Mouse (Mus musculus) bone marrow, adult 2 months (tissue): ENCODE measurements around the gene Slc25a26. TPM values are rescaled to one million over a fixed set of nuclear protein-coding genes. Genes with fewer than 3 reads are reported as not detected.

Source experiments
- H3K27ac ChIP-seq: fragments of 200-500 bp; 2 replicates; pipeline ENCODE4 v1.5.1; 2012; ENCODE audit warnings: low read depth, mild to moderate bottlenecking, control low read depth, inconsistent platforms, low read length; ENCODE audit not compliant: control insufficient read depth, poor library complexity, insufficient read depth
- H3K4me1 ChIP-seq: fragments of 200-500 bp; 2 replicates; pipeline ENCODE4 v1.6.1; 2011; ENCODE audit warnings: low read length; ENCODE audit not compliant: control insufficient read depth, insufficient read depth
- H3K4me3 ChIP-seq: fragments of 200-500 bp; replicated peaks from 2 replicates; pipeline ENCODE3; 2011; ENCODE audit warnings: mild to moderate bottlenecking, low read depth, low read length, control low read depth; ENCODE audit not compliant: control insufficient read depth
- CTCF ChIP-seq: fragments of 200-500 bp; IDR thresholded peaks from 2 replicates; pipeline ENCODE4 v1.5.1; 2011; ENCODE audit warnings: low read length, control low read depth; ENCODE audit not compliant: control insufficient read depth, insufficient read depth
- POLR2A ChIP-seq: fragments of 200-500 bp; IDR thresholded peaks from 2 replicates; pipeline ENCODE4 v1.6.1; 2011; ENCODE audit warnings: low read depth, mild to moderate bottlenecking, control low read depth, low read length, borderline replicate concordance; ENCODE audit not compliant: control insufficient read depth
- WGBS: fragments of 180-500 bp; shearing (Covaris S2); methylation state at CpG from one replicate; pipeline ENCODE4 v1.1.7; 2018; 5-methylcytosine and 5-hydroxymethylcytosine counted together
- polyA plus RNA-seq: library from polyadenylated mRNA; stranded (reverse); fragments of >200 nt; gene quantifications from 2 replicates; pipeline ENCODE4 v1.2.4, GENCODE M21; 2011; ENCODE audit warnings: low replicate concordance; ENCODE audit not compliant: missing spikeins, insufficient read depth, insufficient read length

Gene Slc25a26
- 1.4 and 3.0 TPM in 2 replicates for polyA plus RNA-seq

DNA sequence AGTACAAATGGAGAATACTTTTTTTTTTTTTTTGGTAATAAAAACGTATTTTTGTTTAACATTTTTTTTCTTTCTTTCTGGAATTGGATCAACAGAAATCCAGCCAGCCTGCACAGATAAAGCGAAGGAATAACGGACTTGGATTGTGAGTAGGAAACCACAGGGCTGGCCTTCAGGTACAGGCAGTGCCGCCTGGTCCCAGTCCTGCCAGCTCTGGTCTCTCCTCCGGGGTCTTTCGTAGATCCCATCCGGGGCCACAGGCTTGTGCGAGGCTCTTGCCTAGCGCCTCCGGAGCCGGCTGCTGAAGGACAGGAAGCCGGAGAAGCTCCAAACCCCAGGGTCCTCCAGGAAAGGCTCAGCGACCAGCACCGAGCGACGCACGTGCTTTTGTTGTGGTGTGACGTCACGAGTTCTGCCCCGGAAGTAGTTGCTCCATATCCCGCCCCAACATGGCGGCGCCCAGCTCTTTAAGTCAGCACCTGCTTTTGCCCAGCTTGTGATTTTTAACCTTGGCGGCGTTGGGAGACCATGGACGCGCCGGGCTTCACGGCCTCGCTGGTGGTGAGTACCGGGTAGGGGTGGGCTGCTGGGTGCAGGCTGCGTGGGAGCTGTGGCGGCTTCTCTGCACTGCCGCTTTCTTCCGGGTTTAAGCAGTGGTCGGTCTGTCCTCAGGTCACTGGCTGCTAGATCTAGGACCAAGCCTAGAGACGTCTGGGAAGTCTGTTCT, at the start of gene Slc25a26:
Slc25a26 (plus strand) TSS at position 435 of the 727 bp plus-strand sequence.
- under 1% methylated on average over 37 of the region's 37 CpGs for WGBS
- H3K27ac ChIP-seq, result no peak within 1 kb of the TSS
- peak within 1 kb of the TSS; percentile 88 for H3K4me3 ChIP-seq
- TF ChIP-seq CTCF (no peak), POLR2A (peak; percentile 36; the same call in 1 of the 2 replicates)
- H3K4me1 ChIP-seq, result no peaks in the 10 kb centered on the region

DNA sequence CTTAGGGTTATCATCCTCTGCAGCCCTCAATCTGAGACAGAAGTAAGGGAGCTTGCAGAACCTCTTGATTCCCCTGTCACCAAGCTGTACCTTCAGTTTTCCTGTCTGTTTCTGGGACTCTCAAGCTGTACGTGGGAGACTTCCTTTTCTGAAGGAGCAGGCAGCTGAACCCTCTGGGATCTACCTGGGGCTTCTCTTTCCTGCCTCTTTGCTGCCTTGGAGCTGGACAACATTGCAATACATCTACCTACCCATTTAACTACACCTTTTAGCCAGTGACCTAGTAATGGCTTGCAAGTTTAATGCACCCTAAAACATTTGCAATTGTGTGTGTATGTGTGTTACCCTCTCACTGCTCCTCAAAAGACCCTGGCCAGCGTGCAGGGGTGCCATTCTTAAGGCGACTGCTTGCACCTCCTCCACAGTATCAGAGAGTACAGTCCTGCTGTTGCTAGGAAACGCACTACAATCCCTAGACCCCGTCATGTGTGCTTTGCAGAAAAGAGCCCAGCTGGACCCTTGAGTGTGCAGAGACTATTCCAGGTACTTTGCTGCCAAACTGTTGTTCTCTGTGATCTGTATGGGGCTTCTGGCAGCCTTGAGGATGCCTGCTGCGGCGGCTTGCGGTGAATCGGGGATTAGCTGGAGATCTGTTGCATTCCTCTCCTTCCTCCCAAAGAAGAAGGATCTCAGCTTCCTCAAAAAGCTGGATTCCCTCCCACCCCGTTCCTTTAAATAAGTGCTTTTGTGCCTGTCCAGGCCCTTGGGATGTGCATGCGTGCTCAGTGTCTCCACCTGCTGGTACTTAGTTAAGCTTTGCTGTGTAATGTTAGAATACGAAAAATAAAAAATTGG, 35.9 kb upstream of the Slc25a26 start:
- Histone ChIP-seq H3K4me3 (no peak overlapping the region), H3K4me1 (no peaks in the 10 kb centered on the region), H3K27ac (no peak overlapping the region)
- whole genome bisulfite sequencing, result 27% methylated on average over 12 of the region's 12 CpGs
- peak; percentile 27; the same call in 1 of the 2 replicates for TF ChIP-seq CTCF
- no peak for TF ChIP-seq POLR2A

DNA sequence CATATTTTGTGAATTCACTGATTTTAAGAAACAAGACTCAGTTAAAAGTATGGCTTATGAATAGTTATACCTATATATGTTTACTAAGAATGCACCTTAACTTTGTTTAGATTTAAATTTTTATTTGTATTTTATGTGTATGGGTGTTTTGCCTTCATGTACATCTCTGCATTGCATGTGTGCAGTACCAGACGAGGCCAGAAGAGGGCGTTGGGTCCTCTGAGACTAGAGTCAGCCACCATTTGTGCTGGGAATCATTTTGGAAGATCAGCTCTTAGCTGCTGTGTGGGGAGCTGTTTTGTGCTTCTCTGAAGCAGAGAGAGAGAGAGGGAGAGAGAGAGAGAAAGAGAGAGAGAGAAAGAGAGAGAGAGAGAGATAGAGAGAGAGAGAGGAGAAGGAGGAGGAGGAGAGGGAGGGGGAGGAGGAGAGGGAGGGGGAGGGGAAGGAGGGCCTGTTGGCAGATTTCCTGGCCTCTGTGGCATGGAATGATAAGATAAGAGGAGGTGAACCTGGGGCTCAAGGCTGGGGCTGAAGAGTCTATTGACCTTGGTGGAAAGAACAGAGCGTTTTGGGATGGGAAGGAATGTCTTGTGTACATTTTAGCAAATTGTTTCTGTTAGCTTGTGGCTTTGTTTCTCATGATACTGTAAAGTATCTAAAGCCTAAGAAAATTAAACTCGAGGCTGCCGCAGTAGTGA, 33.5 kb upstream of the Slc25a26 start:
- H3K4me3 ChIP-seq, result no peak overlapping the region
- WGBS, result 29% methylated on average over 5 of the region's 5 CpGs
- no peaks in the 10 kb centered on the region for H3K4me1 ChIP-seq
- H3K27ac ChIP-seq, result no peak overlapping the region
- no peak for TF ChIP-seq POLR2A
- peak; percentile 53; the same call in 1 of the 2 replicates for TF ChIP-seq CTCF

DNA sequence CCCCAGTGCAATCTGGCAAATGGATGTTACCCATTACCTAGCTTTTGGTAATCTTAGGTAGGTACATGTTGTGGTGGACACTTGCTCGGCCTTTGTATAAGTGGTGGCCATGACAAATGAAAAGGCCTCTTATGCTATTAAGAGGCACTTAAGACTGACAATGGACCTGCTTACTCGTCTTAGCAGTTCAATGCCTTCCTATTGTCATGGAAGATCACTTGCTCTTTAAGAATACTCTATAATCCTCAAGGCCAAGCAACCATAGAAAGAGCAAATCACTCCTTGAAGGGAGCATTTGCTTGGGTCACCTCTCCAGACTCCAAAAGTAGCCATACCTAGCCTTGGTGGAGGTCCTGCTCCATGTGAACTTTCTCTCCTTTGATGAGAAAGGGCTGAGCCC, 7.4 kb upstream of the Slc25a26 start:
- H3K27ac ChIP-seq, result no peak overlapping the region
- no peak overlapping the region for H3K4me3 ChIP-seq
- WGBS, result 60% methylated on average over 2 of the region's 2 CpGs

DNA sequence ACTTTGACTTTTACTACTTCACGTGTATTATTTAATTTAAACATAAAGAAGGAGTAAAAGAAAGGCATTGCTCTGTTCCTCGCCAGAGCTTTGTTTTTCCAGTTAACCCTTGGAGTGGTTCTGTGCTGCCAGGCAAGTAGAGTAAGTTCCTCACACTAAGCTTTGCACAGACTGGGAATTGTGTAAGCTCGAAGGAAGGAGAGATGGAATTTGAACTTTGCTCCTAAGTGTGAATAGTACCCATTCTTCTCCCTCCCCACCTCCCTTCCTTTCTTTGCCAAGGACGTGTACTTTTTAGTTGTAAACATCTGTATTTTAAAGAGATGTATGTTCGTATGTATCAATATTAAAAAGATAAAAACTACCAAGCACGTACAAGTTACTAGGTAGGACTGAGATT, 3.8 kb downstream of the Slc25a26 start:
- 74% methylated on average over 6 of the region's 6 CpGs for WGBS
- Histone ChIP-seq H3K4me1 (no peaks in the 10 kb centered on the region; the same call in 1 of the 2 replicates), H3K27ac (no peak overlapping the region), H3K4me3 (no peak overlapping the region)
- TF ChIP-seq POLR2A (no peak), CTCF (no peak)

More for the DNA sequence above, 7.4 kb upstream of the Slc25a26 start:
- no peak for TF ChIP-seq POLR2A
- no peak for TF ChIP-seq CTCF
- peaks cover 1% of the 10 kb centered on the region for H3K4me1 ChIP-seq

DNA sequence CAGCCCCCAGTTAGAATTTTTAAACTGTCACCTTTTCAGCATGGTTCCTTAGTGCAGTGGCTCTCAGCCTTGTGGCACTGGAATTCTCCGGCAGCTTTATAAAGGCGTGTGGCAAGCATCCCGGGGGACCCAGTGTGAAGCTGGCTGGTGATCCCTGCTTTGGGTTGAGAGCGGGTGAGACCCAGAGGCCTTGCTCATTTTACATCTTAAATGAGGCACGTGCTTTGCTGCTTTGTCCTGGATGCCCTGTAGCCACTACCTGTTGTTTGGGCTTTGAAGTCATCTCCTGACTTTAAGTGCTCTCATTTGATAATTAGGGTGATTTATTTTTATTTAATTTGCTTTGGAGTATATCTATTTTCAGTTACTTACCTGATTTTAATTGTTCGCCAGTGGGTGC, 7.8 kb downstream of the Slc25a26 start:
- no peaks in the 10 kb centered on the region; the same call in none of the 2 replicates for H3K4me1 ChIP-seq
- no peak overlapping the region for H3K27ac ChIP-seq
- 87% methylated on average over 6 of the region's 6 CpGs for WGBS
- H3K4me3 ChIP-seq, result no peak overlapping the region
- TF ChIP-seq POLR2A (no peak), CTCF (no peak)

DNA sequence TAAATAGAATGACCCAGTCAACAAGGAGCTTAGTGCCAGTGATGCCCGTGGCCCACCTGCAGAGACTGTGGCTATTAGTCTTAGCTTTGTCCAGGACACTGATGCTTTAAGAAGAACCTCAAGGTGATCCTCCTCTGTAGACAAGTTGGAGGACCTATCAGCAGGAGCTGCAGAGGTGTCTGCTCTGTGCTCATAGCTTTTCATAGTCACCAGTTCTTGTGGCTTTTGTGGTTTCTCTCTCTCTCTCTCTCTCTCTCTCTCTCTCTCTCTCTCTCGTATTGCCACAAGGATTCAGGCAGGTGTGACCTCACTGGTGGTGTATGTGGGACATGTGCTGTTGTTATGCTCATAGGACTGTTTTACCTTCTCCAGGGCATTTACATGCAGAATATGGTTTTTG, 8.7 kb downstream of the Slc25a26 start:
- WGBS, result 39% methylated on average over 2 of the region's 2 CpGs
- Histone ChIP-seq H3K27ac (no peak overlapping the region), H3K4me1 (no peaks in the 10 kb centered on the region; the same call in none of the 2 replicates), H3K4me3 (no peak overlapping the region)
- TF ChIP-seq CTCF, result no peak
- no peak for TF ChIP-seq POLR2A

DNA sequence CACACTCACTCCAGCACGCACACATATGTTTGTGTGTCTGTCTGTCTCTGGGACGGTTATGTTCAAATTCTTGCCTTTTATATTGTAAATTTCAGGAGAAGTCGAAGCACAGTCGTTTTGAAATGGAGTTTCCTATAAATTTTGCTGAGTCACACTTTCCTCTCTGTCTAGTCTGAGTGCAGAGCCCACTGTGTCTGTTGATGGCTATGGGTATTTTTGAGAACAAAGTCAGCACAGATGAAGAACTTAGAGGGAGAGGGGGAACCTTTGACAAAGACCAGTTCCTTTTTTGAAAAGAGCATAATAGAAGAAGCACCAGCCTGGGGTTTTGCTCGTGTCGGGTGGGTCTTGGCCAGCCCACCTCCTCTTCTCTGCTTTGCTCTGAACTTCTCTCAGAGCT, 9.1 kb downstream of the Slc25a26 start:
- TF ChIP-seq POLR2A, result no peak
- TF ChIP-seq CTCF, result no peak
- no peak overlapping the region for H3K4me3 ChIP-seq
- H3K27ac ChIP-seq, result no peak overlapping the region
- H3K4me1 ChIP-seq, result no peaks in the 10 kb centered on the region; the same call in none of the 2 replicates
- 10% methylated on average over 6 of the region's 6 CpGs for WGBS
